Mouse (Mus musculus): ENCODE measurements around the gene Unc80. TPM values are rescaled to one million over a fixed set of nuclear protein-coding genes. Genes with fewer than 3 reads are reported as not detected.

The Unc80 gene
- polyA plus RNA-seq, 2 experiments, result 0.10 to 0.36 TPM

- ATAC-seq (ENCODE audit: low FRiP score, low read depth), result no peak
- Histone ChIP-seq H3K27me3 (ENCODE audit: control insufficient read depth, insufficient read depth, low read length) (no peaks in the 10 kb centered on the region), H3K27ac (replicated peaks; ENCODE audit: low read depth, low read length) (no peak overlapping the region), H3K4me3 (replicated peaks; ENCODE audit: low read length) (no peak overlapping the region), H3K4me1 (ENCODE audit: control insufficient read depth, insufficient read depth, low read length) (peaks cover 4% of the 10 kb centered on the region; the same call in 1 of the 2 replicates), H3K36me3 (ENCODE audit: control insufficient read depth, insufficient read depth, low read length) (peaks cover 6% of the 10 kb centered on the region; the same call in 1 of the 2 replicates), H3K9me3 (ENCODE audit: control insufficient read depth, low read length) (no peaks in the 10 kb centered on the region), H3K9ac (ENCODE audit: low read depth, low read length, severe bottlenecking) (no peak overlapping the region), H3K4me2 (replicated peaks; ENCODE audit: low read depth, low read length, severe bottlenecking) (no peak overlapping the region)
- no peak for TF ChIP-seq POLR2A (IDR thresholded peaks at IDR 0.05; ENCODE audit: borderline replicate concordance, extremely low read depth, insufficient read depth, insufficient read length)
- 88% methylated on average over 2 of the region's 2 CpGs for WGBS
- DNase-seq (ENCODE audit: low spot score), result no peak
Measured at GRCm38 (mm10) chr1:66442922-66443321, 25.2 kb upstream of the Unc80 start.

- no peak for TF ChIP-seq POLR2A (IDR thresholded peaks at IDR 0.05; ENCODE audit: borderline replicate concordance, extremely low read depth, insufficient read depth, insufficient read length)
- Histone ChIP-seq H3K4me1 (ENCODE audit: control insufficient read depth, insufficient read depth, low read length) (no peaks in the 10 kb centered on the region), H3K9me3 (ENCODE audit: control insufficient read depth, low read length) (no peaks in the 10 kb centered on the region), H3K9ac (ENCODE audit: low read depth, low read length, severe bottlenecking) (no peak overlapping the region), H3K36me3 (ENCODE audit: control insufficient read depth, insufficient read depth, low read length) (no peaks in the 10 kb centered on the region), H3K4me3 (replicated peaks; ENCODE audit: low read length) (no peak overlapping the region), H3K27me3 (ENCODE audit: control insufficient read depth, insufficient read depth, low read length) (no peaks in the 10 kb centered on the region), H3K27ac (replicated peaks; ENCODE audit: low read depth, low read length) (no peak overlapping the region), H3K4me2 (replicated peaks; ENCODE audit: low read depth, low read length, severe bottlenecking) (no peak overlapping the region)
- no peak for DNase-seq (ENCODE audit: low spot score)
- no peak for ATAC-seq (ENCODE audit: low FRiP score, low read depth)
- 57% methylated on average over 2 of the region's 2 CpGs for whole genome bisulfite sequencing
Measured at GRCm38 (mm10) chr1:66449471-66449870, 18.7 kb upstream of the Unc80 start.

GRCm38 (mm10) chr1:66456580-66456979 lies 11.6 kb upstream of the Unc80 start:
- Histone ChIP-seq H3K4me1 (ENCODE audit: control insufficient read depth, insufficient read depth, low read length) (no peaks in the 10 kb centered on the region), H3K4me3 (replicated peaks; ENCODE audit: low read length) (no peak overlapping the region), H3K9me3 (ENCODE audit: control insufficient read depth, low read length) (no peaks in the 10 kb centered on the region), H3K9ac (ENCODE audit: low read depth, low read length, severe bottlenecking) (no peak overlapping the region), H3K27ac (replicated peaks; ENCODE audit: low read depth, low read length) (no peak overlapping the region), H3K36me3 (ENCODE audit: control insufficient read depth, insufficient read depth, low read length) (no peaks in the 10 kb centered on the region), H3K27me3 (ENCODE audit: control insufficient read depth, insufficient read depth, low read length) (no peaks in the 10 kb centered on the region), H3K4me2 (replicated peaks; ENCODE audit: low read depth, low read length, severe bottlenecking) (no peak overlapping the region)
- TF ChIP-seq POLR2A (IDR thresholded peaks at IDR 0.05; ENCODE audit: borderline replicate concordance, extremely low read depth, insufficient read depth, insufficient read length), result no peak
- no peak for DNase-seq (ENCODE audit: low spot score)
- WGBS, result 21% methylated on average over 2 of the region's 2 CpGs
- no peak for ATAC-seq (ENCODE audit: low FRiP score, low read depth)

GRCm38 (mm10) chr1:66457747-66458146 lies 10.4 kb upstream of the Unc80 start:
- Histone ChIP-seq H3K27ac (replicated peaks; ENCODE audit: low read depth, low read length) (no peak overlapping the region), H3K4me1 (ENCODE audit: control insufficient read depth, insufficient read depth, low read length) (no peaks in the 10 kb centered on the region), H3K9ac (ENCODE audit: low read depth, low read length, severe bottlenecking) (no peak overlapping the region), H3K4me3 (replicated peaks; ENCODE audit: low read length) (no peak overlapping the region), H3K4me2 (replicated peaks; ENCODE audit: low read depth, low read length, severe bottlenecking) (no peak overlapping the region), H3K27me3 (ENCODE audit: control insufficient read depth, insufficient read depth, low read length) (no peaks in the 10 kb centered on the region), H3K36me3 (ENCODE audit: control insufficient read depth, insufficient read depth, low read length) (no peaks in the 10 kb centered on the region), H3K9me3 (ENCODE audit: control insufficient read depth, low read length) (no peaks in the 10 kb centered on the region)
- 77% methylated on average over 3 of the region's 3 CpGs for WGBS
- DNase-seq (ENCODE audit: low spot score) (no peak), ATAC-seq (ENCODE audit: low FRiP score, low read depth) (no peak)
- no peak for TF ChIP-seq POLR2A (IDR thresholded peaks at IDR 0.05; ENCODE audit: borderline replicate concordance, extremely low read depth, insufficient read depth, insufficient read length)

- Histone ChIP-seq H3K9me3 (ENCODE audit: control insufficient read depth, low read length) (no peaks in the 10 kb centered on the region), H3K4me3 (replicated peaks; ENCODE audit: low read length) (no peak overlapping the region), H3K4me1 (ENCODE audit: control insufficient read depth, insufficient read depth, low read length) (no peaks in the 10 kb centered on the region), H3K27me3 (ENCODE audit: control insufficient read depth, insufficient read depth, low read length) (no peaks in the 10 kb centered on the region), H3K36me3 (ENCODE audit: control insufficient read depth, insufficient read depth, low read length) (no peaks in the 10 kb centered on the region), H3K4me2 (replicated peaks; ENCODE audit: low read depth, low read length, severe bottlenecking) (no peak overlapping the region), H3K9ac (ENCODE audit: low read depth, low read length, severe bottlenecking) (no peak overlapping the region), H3K27ac (replicated peaks; ENCODE audit: low read depth, low read length) (no peak overlapping the region)
- ATAC-seq (ENCODE audit: low FRiP score, low read depth) (no peak), DNase-seq (ENCODE audit: low spot score) (no peak)
- TF ChIP-seq POLR2A (IDR thresholded peaks at IDR 0.05; ENCODE audit: borderline replicate concordance, extremely low read depth, insufficient read depth, insufficient read length), result no peak
- WGBS, result 64% methylated on average over 3 of the region's 3 CpGs
Measured at GRCm38 (mm10) chr1:66459394-66459793, 8.8 kb upstream of the Unc80 start.

GRCm38 (mm10) chr1:66460850-66461249 lies 7.3 kb upstream of the Unc80 start:
- no peak for ATAC-seq (ENCODE audit: low FRiP score, low read depth)
- no peak overlapping the region for H3K27ac ChIP-seq (replicated peaks; ENCODE audit: low read depth, low read length)
- no peak for DNase-seq (ENCODE audit: low spot score)
- no peak overlapping the region for H3K4me2 ChIP-seq (replicated peaks; ENCODE audit: low read depth, low read length, severe bottlenecking)
- H3K27me3 ChIP-seq (ENCODE audit: control insufficient read depth, insufficient read depth, low read length), result no peaks in the 10 kb centered on the region
- TF ChIP-seq POLR2A (IDR thresholded peaks at IDR 0.05; ENCODE audit: borderline replicate concordance, extremely low read depth, insufficient read depth, insufficient read length), result no peak
- no peak overlapping the region for H3K9ac ChIP-seq (ENCODE audit: low read depth, low read length, severe bottlenecking)
- no peaks in the 10 kb centered on the region for H3K4me1 ChIP-seq (ENCODE audit: control insufficient read depth, insufficient read depth, low read length)
- no peak overlapping the region for H3K4me3 ChIP-seq (replicated peaks; ENCODE audit: low read length)
- no peaks in the 10 kb centered on the region for H3K36me3 ChIP-seq (ENCODE audit: control insufficient read depth, insufficient read depth, low read length)
- no peaks in the 10 kb centered on the region for H3K9me3 ChIP-seq (ENCODE audit: control insufficient read depth, low read length)
- 79% methylated on average over 4 of the region's 4 CpGs for WGBS
